Mouse (Mus musculus) forebrain, embryonic 11.5 days (tissue): ENCODE measurements around the gene Usp22. TPM values are rescaled to one million over a fixed set of nuclear protein-coding genes. Genes with fewer than 3 reads are reported as not detected.

Experiments used
- polyA plus RNA-seq: library from polyadenylated mRNA; unstranded; fragments of >200 nt; fragmentation: Nextera tagmentation; extraction: Ambion mirVana; gene quantifications from 2 replicates; pipeline ENCODE4 v1.2.1, GENCODE M21; 2014

Usp22 gene
- polyA plus RNA-seq, 1 experiment from 2014 or later: 259 TPM

Other genes with a start within 250 kb of the Usp22 start
- gene Map2k3, start 243.0 kb downstream of the Usp22 start, polyA plus RNA-seq: 47.3 and 51.0 TPM in 2 replicates
- gene Kcnj12, start 152.5 kb downstream of the Usp22 start, polyA plus RNA-seq: 0.16 TPM in 1 of 2 replicates, not detected in the other
- gene Tnfrsf13b, start 48.3 kb downstream of the Usp22 start, polyA plus RNA-seq: 0.83 and 1.0 TPM in 2 replicates
- gene Aldh3a1, start 32.5 kb upstream of the Usp22 start, polyA plus RNA-seq: not detected in 2 replicates
- 20.9 and 21.8 TPM in 2 replicates for gene Aldh3a2, start 92.4 kb upstream of the Usp22 start, polyA plus RNA-seq
- gene Slc47a2, start 167.8 kb upstream of the Usp22 start, polyA plus RNA-seq: not detected in 2 replicates
- gene Slc47a1, start 203.3 kb upstream of the Usp22 start, polyA plus RNA-seq: 0.09 and 0.11 TPM in 2 replicates